Mouse (Mus musculus) kidney, postnatal 4 days (tissue): ENCODE data around the gene Cyp2f2.

Experiments
- DNase-seq, 2 experiments: peaks; one replicate each; pipeline ENCODE4 v3.0.0; 2021; ENCODE audit warnings: mixed read lengths in 2 of 2

Cyp2f2 gene

DNA sequence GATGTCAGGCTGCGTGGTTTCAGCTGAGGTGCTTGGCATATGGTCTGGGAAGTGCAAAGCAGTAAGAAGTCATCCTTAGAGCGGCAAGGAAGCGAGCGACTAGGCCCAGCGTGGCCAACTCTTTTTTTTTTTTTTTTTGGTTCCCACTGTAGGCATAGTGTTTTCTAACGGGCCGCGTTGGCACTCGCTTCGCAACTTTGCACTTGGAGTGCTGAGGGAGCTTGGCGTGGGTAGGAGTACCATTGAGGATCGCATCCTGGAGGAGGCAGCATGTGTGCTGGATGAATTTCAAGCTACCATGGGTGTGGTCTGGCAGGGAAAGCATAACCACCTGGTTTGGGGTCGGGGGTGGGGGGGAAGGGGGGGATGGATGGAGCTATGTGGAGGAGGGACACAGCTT lies 36.3 kb downstream of the Cyp2f2 start:
- no peak for DNase-seq

DNA sequence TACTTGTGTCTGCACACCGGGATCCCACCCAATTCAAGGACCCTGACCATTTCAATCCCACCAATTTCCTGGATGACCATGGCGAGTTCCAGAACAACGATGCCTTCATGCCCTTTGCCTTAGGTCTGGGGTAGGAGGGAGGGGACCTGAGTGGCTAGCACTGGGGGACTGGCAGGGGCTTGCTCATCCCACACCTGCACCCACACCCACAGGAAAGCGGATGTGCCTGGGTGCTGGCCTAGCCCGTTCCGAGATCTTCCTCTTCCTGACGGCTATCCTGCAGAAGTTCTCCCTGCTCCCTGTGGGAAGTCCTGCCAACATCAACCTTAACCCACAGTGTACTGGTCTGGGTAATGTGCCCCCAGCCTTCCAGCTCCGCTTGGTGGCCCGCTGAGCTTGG lies 38.5 kb downstream of the Cyp2f2 start:
- no peak for DNase-seq

DNA sequence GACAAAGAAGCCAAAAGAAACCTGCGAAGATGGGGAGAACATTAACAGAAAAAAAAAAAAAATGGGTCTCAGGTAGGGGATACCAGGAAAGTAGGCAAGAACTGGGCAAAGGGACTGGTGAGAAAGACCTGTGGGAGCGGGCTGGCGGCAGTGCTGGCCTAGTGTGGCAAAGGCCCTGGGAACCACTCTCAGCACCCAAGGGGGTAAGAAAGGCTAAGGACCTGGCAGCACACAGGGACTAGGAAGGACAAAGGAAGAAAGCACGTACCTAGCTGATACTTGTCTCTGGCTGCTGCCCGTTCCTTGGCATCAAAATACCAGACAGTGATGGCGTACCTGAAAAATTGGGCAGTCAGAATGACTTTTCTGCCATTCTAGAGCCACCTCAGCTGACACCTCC lies 39.5 kb downstream of the Cyp2f2 start:
- no peak for DNase-seq

DNA sequence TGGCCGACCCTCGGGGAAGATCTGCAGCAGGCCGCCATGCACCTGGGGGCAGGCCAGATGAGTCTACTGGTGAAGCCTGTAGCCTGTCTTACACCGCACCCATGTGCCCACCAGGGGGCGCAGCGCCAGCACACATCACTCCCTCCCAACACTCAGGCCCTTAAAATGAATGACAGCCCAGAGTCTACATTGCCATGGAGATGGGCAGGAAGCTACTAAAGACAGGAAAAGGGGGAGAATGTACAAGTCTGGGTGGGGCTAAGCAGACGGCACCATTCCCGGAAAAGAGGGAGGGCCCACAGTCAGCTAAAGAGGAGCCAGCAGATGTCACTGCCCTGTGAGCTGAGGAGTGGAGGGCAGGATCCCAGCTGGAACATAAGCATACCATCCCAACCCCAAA lies 40.2 kb downstream of the Cyp2f2 start:
- DNase-seq, result peak; percentile 92 to 95

DNA sequence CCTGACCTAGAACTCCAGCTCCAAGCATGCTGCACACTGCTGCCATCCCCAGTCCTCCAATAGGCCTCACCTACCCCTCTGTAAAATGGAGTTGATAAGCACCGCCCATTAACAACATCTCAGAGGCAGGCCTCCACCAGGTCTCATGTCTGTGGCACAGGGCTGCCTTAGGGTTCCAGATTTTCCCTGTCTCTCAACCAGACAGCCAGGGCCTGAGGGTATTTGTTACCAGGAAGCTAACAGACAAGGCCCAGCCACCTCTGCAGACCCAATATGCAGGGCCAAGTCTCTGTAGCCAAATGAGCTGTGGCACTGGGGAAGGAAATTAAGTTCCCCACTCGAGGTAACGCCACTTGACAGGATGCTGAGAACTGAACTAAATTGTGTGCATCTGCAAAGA lies 41.2 kb downstream of the Cyp2f2 start:
- no peak for DNase-seq

DNA sequence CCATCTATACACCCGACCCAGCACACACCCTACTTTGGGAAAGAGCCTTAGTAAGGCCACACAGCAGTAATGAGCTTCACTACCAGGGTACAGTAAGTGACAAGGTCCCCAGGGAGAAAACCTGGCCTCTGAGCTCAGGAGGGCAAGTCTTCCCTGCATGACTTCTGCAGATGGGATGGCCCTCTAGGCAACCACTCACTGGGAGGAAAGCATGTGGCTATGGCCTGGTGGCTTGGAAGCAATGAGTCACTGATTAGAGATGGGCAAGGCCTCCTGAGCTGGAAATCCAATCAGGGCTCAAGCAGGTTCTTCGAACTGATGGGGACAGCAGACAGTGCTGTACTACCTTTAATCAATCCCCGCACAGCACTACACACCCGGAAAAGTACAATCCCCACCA lies 42.0 kb downstream of the Cyp2f2 start:
- DNase-seq, result peak in 1 of 2 experiments; percentile 51

DNA sequence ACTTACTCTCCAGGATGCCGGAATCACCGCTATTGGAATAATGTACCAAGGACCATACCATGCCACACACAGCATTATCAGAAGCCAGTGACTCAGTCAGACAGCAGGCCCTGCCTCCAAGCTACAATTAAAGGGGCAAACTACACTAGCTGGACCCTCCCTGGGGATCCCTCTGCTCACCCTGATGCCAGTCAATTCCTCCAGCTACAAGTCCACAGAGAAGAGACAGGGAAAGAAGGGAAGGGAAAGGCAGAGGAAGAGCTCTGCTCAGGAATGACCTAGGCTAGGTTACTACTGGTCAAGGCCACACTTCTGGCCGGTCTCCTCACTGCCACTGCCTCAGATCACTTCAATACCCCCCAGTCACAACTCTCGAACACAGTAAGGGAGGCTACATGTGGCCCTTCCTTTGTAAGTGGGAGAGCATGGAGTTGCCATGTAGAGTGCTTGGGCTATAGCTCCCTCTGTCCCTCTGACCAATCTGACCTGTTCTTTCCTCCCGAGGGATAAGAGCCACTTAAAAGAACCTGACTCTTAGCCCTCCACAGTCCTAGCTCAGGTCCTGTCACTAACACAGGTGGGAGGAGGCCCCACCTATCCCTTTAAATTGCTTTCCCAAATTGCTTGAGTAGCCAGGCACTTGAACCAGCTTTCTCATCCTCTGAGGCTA lies 43.2 kb downstream of the Cyp2f2 start:
- DNase-seq, result no peak

DNA sequence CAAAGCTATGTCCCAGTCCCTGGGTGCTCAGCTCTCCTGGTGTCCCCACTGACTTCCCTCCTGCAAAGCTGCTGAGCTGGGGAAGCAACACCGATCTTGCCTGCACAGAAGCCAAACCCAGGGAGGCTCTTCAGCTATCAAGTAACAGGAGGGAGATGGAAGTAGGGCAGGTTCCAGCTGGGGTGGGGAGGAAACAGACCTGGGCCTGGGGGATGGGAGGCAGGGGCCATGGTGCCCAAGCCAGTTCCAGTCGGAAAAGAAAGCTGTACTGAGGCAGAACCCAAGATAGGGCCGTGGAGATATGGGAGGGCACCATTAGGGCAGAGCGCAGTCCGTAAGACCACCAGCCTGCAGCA lies 43.7 kb downstream of the Cyp2f2 start:
- DNase-seq, result no peak

DNA sequence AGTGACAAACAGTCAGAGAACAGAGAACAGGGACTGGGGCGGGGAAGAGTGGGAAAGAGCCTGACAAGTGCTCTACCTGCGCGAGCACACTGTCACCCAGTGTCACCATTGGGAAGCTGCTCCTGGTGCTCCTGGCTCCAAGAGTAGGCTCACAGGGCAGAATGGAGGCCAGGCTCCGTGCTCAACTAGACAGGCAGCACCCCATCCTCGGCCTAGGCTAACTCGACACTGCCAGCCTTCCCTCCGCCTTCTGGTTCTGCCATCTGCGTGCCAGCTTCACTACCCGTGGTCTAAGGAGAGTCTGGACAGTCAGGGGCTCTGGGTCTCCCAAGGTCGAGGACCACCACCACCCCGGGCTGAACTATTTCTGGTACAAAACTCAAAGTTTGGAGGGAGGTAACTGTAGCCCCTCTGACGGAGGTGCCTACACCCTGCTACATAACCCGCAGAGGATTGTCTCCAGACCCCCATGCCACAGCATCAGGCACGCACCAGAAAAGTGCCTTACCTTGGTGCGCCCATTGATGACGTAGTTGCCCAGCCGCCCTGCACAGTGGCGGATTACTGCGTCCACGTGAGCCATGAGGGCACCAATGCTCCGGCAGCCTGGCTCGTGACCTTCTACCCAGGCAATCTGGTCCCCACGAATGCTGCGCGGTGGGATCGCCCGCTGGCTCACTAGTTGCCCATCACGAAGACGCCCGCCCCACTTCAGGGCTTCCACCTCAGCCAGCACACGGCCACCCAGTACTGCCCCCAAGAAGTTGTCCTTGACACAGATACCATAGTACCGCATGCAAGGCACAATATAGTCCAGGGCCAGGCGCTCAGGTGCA lies 44.6 kb downstream of the Cyp2f2 start:
- peak in 1 of 2 experiments; percentile 49 for DNase-seq

DNA sequence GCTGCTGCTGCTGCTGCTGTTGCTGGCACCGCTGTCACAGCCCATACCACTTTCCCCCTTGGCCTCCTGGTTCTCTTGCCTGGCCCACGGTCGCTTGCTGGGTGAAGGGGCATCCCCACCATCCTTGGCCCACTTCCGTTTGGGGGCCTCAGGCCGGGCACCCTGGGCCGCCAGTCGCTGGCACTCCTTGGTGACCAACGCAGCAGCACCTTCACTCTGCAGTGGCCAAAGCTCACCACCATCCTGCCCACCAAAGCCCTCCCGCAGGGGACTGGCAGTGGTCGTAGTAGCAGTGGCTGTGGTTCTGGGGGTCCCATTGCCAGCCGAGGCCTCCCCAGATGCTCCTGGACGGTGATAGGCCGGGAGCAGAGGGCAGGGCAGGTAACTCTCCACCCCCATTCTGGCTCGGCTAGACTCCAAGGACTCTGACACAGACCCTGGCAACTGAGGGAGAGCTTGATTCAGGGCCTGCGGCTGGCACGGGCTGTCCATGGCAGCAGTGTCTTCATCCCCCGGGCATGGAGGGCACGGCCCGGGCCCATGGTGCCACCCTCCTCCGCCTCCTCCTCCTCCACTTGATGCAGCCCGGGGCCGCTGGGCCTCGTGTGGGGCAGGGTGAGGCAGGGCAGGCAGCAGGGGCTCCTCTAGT lies 45.4 kb downstream of the Cyp2f2 start:
- DNase-seq, result peak in 1 of 2 experiments; percentile 46

DNA sequence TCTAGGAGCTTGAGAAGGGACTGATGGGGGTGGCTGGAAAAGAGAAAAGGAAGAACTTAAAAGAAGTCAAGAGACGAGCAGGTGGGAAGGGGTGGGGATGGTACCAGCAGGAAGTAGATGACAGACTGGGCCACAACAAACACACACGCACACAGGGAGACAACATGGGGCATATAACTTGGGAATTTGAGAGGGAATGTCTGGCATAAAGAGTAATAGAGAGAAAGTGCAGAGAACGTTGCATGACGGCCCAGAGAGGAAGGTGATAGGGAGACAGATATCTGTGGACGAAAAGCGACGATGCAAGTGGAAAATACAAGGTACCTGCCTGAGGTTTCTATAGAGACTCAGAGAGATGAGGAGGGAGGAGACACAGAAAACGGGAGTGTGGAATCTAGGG lies 46.0 kb downstream of the Cyp2f2 start:
- no peak for DNase-seq

DNA sequence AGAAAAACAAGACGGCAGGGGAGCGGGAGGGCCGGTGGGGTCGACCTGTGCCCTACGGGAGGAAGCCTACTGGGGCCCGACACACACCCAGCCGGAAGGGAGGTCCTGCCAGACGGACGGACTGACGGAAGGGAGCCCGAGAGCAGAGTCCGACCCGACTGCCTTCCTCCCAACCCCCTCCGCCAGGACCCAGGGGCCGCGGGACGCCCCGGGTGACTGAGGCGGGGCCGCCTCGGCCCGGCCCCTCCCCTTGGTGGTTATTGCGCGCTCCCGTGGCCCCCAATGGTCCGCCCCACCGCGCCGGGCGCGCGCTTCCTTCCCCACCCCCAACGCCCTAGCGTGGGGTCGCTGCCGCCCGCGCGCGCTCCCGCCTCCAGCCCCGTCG lies 46.5 kb downstream of the Cyp2f2 start:
- DNase-seq, result peak; percentile 91 to 94

DNA sequence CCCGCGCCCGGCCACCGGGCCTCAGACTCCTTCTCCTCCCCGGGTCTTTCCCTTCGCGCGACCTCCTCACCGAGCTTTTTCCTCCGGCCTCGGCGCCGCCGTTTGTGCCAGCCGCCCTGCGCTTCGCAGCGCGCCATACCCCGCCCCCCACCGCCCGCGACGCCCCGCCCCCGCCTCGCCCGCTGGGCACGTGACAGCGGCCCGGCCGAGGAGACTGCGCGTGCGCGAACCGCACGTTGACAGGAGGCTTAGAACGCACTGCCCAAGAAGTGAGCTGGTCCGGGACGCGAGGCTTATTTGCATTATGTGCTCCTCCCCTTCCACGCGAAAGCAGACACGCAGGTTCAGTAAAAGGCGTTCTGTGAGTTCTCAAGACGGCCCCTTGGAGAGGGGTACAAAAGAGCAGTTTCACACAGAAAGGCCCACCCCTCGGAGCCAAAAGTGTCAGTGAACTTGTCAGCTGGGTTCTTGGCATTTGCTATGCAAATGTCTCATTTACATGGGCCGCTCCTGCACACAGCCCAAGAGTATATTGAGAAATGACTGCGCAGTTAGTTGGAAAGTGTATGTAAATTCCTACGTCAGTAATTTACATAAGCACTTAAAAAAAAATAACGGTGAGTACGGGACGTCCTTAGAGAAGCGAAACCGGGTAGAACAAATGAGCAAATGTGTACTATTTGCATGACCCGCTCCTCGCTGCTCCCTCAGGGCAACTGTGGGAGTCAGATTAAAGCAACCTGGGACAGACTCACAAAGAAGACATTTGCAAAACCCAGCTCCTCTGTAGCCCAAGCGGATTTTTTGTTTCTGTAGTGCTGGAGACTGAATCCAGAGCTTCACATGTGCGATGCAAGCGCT lies 47.1 kb downstream of the Cyp2f2 start, which contains the start of gene Egln2:
Egln2 (minus strand) TSS at position 189 of the 861 bp plus-strand sequence.
- peak; percentile 97 to 98 for DNase-seq

DNA sequence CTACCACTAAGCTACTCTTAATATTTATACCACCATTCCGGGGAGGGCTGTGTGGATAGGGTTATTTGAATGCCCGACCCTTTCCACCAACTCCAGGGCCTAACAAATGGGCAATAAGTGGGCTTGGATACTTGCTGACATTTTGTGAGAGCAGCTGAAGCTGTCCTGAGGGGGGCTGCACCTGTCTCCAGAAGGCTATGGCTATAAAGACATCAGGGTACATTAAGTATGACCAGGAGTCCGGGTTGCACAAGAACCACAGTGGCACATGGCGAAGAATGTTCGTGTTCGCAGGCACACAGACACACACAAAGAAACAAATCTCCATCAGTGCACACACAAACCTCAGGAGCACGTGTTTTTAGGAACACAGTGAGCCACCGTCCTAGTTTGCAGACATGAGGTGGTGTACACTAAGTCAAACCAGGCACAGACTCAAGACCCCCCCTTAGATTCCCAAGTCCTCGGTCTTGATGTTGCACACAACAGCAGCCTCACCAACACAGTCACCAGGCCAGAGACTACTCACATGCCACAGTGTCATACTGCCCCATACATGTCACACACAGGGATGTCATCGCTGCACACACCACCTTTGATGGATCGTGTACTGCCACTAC lies 47.9 kb downstream of the Cyp2f2 start:
- no peak for DNase-seq

DNA sequence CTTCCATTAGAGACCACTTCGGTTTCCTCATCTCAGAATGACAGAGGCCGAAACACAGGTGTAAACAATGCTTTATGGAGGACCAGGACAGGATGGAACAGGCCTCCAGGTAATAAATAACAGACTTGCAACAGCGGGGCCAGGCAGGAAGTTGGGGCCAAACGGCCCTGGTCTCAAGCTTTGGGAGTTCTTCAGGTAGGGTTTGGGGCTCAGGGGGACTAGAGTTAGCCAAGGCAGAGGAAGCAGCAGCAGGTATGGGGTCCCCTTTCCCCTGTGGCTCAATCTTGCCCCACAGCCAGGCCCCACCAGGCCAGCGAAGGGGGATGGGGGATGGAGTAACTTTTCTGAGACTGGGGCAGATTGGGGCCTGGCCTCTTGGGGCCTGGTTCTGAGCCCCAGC lies 48.7 kb downstream of the Cyp2f2 start:
- no peak for DNase-seq

DNA sequence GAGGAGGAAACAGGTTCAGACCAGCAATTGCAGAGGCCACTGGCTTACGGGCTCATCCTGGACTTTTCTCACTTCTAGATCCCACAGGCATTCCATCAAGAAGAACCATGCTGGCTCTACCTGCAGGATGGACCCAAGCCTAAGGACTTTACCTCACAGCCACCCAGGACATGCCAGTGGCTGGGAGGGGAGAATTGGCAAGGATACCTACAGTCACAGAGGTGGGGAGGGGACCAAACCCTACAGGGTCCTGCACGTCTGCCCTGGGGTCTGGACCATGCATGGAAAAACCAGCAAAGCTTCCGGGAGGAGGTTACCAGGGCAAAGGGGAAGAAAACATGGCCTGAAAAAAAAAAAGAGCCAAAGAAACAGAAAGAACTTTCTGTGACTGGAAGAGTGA lies 51.3 kb downstream of the Cyp2f2 start:
- DNase-seq, result no peak

DNA sequence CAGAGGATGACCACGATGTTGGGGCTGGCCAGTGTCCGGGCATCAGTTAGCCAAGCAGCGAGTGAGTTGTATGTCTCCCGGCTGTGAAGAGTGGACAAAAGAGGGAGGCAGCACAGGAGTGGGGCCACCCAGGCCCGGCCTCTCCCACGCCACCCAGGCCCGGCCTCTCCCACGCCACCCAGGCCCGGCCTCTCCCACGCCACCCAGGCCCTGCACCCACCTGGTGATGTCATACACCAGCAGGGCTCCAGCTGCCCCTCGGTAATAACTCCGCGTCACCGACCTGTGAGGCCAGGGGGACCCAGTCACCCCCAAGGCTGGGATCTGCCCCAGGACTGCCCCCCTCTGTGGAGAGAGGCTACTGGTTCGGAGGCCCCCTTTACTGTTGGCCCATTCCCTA lies 54.8 kb downstream of the Cyp2f2 start:
- DNase-seq, result no peak

DNA sequence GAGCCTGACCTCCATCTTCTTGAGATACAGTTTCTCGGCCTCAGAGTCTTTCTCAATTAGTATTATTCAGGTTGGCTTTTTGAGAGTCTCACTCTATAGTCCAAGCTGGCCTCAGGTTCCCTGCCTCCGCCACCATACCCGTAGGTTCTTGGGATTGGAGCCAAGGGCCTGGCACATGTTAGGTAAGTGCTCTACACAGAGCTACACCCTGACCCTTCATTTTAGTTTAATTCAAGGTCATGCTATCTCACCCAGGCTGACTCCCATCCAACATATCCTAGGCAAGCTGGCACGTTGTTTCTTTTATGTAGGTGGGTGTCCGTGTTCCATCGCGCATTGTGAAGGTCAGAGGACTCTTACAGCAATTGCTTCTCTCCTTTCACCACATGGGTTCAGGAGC lies 55.2 kb downstream of the Cyp2f2 start:
- no peak for DNase-seq

DNA sequence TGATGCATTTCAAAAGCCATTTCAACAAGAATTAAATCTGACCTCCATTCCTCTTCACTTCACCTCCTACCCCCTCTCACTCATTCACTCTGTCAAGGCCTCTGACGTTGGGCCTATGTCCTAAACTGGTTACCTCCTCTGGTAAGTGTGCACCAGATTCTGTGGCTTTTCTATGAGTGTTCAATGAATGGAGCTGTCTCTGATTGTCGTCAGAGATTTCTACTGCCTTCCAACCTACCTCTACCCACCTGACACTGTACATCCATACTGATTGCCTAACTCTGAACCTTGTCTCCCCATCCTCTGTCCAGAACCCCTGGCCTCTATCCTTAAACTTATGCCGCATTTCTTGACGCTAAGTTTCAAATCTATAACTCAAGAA lies 58.2 kb downstream of the Cyp2f2 start:
- DNase-seq, result no peak

DNA sequence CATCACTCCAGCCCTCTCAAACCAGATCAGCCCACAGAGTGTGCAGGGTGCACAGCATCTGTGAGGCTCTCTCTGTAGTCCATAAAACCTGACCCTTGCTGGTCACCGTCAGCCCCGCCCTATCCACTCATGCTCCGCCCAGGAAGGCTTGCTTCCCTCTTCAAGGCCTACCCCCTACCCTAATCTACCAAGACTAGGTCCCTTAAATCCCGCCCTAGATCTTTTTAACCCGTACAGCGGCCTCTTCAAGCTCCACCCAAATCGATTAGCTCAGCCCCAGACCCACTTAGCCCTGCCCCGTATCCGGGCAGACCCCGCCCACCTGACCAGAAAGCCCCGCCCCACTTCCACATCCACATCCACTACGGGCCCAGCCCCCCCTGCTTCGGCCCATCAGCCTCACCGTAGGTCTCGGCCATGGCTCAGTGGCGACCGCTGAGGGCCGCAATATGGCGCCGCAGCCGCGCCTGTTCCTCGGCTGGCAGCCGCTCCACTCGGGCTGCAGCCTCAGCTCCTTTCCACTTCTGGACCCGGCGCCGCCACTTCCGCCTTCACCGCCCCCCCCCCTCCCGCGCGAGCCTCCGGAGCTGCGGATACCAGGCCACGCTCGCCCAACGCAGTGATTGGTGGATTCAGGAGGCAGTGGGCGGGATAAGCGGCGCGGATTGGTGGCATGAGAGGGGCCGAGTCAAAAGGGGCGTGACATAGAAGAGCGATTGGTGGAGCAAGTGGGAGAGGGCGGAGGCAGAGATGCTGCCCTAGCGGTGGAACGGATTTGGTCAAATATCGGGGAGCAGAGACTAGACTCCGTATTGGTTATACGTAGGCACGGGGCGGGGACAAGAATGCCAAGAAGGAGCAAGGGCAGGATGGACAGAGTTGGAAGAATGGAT lies 58.9 kb downstream of the Cyp2f2 start, which contains the start of gene Rab4b:
Rab4b (minus strand) TSS at position 573 of the 893 bp plus-strand sequence.
- peak; percentile 99 to 100 for DNase-seq

DNA sequence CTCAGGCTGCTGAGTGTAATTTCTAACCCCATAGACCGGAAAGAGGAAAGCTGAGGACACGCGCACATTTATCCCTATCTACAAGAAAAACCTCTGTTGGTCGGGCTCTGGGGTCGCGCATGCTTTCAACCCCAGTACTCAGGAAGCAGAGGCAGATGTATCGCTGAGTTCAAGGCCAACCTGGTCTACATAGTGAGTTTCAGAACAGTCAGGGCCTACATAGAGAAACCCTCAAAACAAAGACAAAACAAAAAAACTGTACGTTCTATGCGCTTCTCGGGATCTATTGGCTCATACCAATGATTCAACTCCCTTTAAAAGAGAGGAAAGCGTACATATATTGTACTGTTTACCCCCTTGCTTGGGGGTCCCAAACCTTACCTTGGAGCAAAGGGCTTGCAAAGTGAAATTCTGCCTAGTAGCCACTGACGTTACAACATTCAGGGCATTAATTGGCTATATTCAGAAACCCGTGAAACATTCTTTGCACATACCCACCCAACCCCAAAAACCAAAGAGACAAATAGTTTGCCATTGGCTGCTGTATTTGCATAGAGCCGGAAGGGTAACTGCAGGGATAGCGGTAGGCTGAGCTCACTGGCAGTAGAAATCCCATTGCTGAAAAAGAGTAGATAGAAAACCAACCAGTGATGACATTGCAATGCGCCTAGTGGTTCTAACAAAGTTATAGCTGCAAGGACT lies 59.7 kb downstream of the Cyp2f2 start:
- no peak for DNase-seq
